Mouse (Mus musculus): ENCODE measurements around the gene Nup214.

The Nup214 gene

GRCm38 (mm10) chr2:32043836-32044235 is 69.6 kb downstream of the Nup214 start:
- DNase-seq (ENCODE audit: low read depth, low spot score): no peak

- DNase-seq (ENCODE audit: low read depth, low spot score): no peak
Observed at GRCm38 (mm10) chr2:32045375-32045774, 71.1 kb downstream of the Nup214 start.

- DNase-seq (ENCODE audit: low read depth, low spot score): no peak
Observed at GRCm38 (mm10) chr2:32046009-32046408, 71.8 kb downstream of the Nup214 start.

GRCm38 (mm10) chr2:32047323-32047722 is 73.1 kb downstream of the Nup214 start:
- no peak for DNase-seq (ENCODE audit: low read depth, low spot score)

- no peak for DNase-seq (ENCODE audit: low read depth, low spot score)
Observed at GRCm38 (mm10) chr2:32051791-32052190, 77.6 kb downstream of the Nup214 start.

- DNase-seq (ENCODE audit: low read depth, low spot score): no peak
Observed at GRCm38 (mm10) chr2:32052418-32052817, 78.2 kb downstream of the Nup214 start.

- no peak for DNase-seq (ENCODE audit: low read depth, low spot score)
Observed at GRCm38 (mm10) chr2:32055357-32055965, 81.2 kb downstream of the Nup214 start.

GRCm38 (mm10) chr2:32056524-32056923 is 82.3 kb downstream of the Nup214 start:
- DNase-seq (ENCODE audit: low read depth, low spot score): no peak

GRCm38 (mm10) chr2:32057360-32057759 is 83.1 kb downstream of the Nup214 start:
- DNase-seq (ENCODE audit: low read depth, low spot score): no peak

- DNase-seq (ENCODE audit: low read depth, low spot score): no peak
Observed at GRCm38 (mm10) chr2:32057794-32058193, 83.6 kb downstream of the Nup214 start.

GRCm38 (mm10) chr2:32058241-32058640 is 84.0 kb downstream of the Nup214 start:
- no peak for DNase-seq (ENCODE audit: low read depth, low spot score)

- no peak for DNase-seq (ENCODE audit: low read depth, low spot score)
Observed at GRCm38 (mm10) chr2:32058716-32059115, 84.5 kb downstream of the Nup214 start.

- DNase-seq (ENCODE audit: low read depth, low spot score): no peak
Observed at GRCm38 (mm10) chr2:32059613-32060012, 85.4 kb downstream of the Nup214 start.

GRCm38 (mm10) chr2:32060228-32060805 is 86.1 kb downstream of the Nup214 start:
- DNase-seq (ENCODE audit: low read depth, low spot score): no peak

GRCm38 (mm10) chr2:32061189-32061588 is 87.0 kb downstream of the Nup214 start:
- DNase-seq (ENCODE audit: low read depth, low spot score): no peak

- DNase-seq (ENCODE audit: low read depth, low spot score): no peak
Observed at GRCm38 (mm10) chr2:32061722-32062505, 87.7 kb downstream of the Nup214 start.

GRCm38 (mm10) chr2:32062626-32063410 is 88.6 kb downstream of the Nup214 start:
- no peak for DNase-seq (ENCODE audit: low read depth, low spot score)

- no peak for DNase-seq (ENCODE audit: low read depth, low spot score)
Observed at GRCm38 (mm10) chr2:32063451-32064151, 89.4 kb downstream of the Nup214 start.

GRCm38 (mm10) chr2:32064913-32065312 is 90.7 kb downstream of the Nup214 start:
- no peak for DNase-seq (ENCODE audit: low read depth, low spot score)

GRCm38 (mm10) chr2:32065371-32065791 is 91.1 kb downstream of the Nup214 start:
- no peak for DNase-seq (ENCODE audit: low read depth, low spot score)

- DNase-seq (ENCODE audit: low read depth, low spot score): no peak
Observed at GRCm38 (mm10) chr2:32066005-32066404, 91.8 kb downstream of the Nup214 start.

Data from A20 (cell line).